Mouse (Mus musculus) CH12.LX (cell line): ENCODE measurements around the gene Dhx36.
A peak's percentile ranks its signal among the peaks of the same experiment; 100 is the strongest.

Experiments
- CTCF ChIP-seq, 2 experiments: IDR thresholded peaks in 1 of 2; conservative IDR thresholded peaks in 1 of 2; 2 replicates each; pipeline ENCODE4 v1.5.1; 2011 to 2012; ENCODE audit warnings: low read depth in 2 of 2, low read length in 2 of 2, improper control_type of control experiment in 1 of 2, inconsistent platforms in 1 of 2, mild to moderate bottlenecking in 1 of 2, moderate library complexity in 1 of 2
- JUND ChIP-seq: conservative IDR thresholded peaks from 2 replicates; pipeline ENCODE4 v1.6.1; 2011; ENCODE audit warnings: low read depth, low read length, improper control_type of control experiment
- POLR2A ChIP-seq: IDR thresholded peaks from 2 replicates; pipeline ENCODE4 v1.6.1; 2011; ENCODE audit warnings: low read depth, mild to moderate bottlenecking, improper control_type of control experiment, low read length
- SMC3 ChIP-seq: IDR thresholded peaks from 2 replicates; pipeline ENCODE4 v1.6.1; 2011; ENCODE audit warnings: low read depth, low read length, improper control_type of control experiment

- TF ChIP-seq CTCF (conservative IDR thresholded peaks at IDR 0.05 in 1 of 2, IDR thresholded peaks at IDR 0.05 in 1 of 2; ENCODE audit: low read depth in 2 of 2, low read length in 2 of 2) (peak in 1 of 2 experiments; percentile 32; a peak in 2 of 4 replicates), JUND (no peak), SMC3 (peak; percentile 23), POLR2A (no peak)
These were observed 56.8 kb downstream of the Dhx36 start for GRCm38 (mm10) chr3:62449871-62450496.
